Mouse (Mus musculus) bone marrow macrophage, adult 2 months (primary cell): ENCODE measurements around the gene Cdkn2c. TPM values are rescaled to one million over a fixed set of nuclear protein-coding genes. Genes with fewer than 3 reads are reported as not detected.

Experiments
- H3K27ac ChIP-seq: 2 replicates; pipeline ENCODE4 v1.5.1; 2012; ENCODE audit warnings: low read depth, low read length; ENCODE audit not compliant: insufficient read depth
- H3K4me1 ChIP-seq: 2 replicates; pipeline ENCODE4 v1.6.1; 2012; ENCODE audit warnings: low read length; ENCODE audit not compliant: control insufficient read depth, insufficient read depth
- H3K4me3 ChIP-seq: 2 replicates; pipeline ENCODE4 v1.5.1; 2012; ENCODE audit warnings: mild to moderate bottlenecking, low read length, moderate library complexity; ENCODE audit not compliant: insufficient read depth
- CTCF ChIP-seq: IDR thresholded peaks from 2 replicates; pipeline ENCODE4 v1.5.1; 2012; ENCODE audit warnings: low read depth, mild to moderate bottlenecking, low read length, moderate library complexity
- POLR2A ChIP-seq: IDR thresholded peaks from 2 replicates; pipeline ENCODE4 v1.6.1; 2012; ENCODE audit warnings: mild to moderate bottlenecking, low read depth, low read length, borderline replicate concordance
- polyA plus RNA-seq: library from polyadenylated mRNA; stranded (reverse); fragments of >200 nt; gene quantifications from 2 replicates; pipeline ENCODE4 v1.2.4, GENCODE M21; 2012; ENCODE audit not compliant: missing spikeins, insufficient read depth, insufficient read length

The Cdkn2c gene
- polyA plus RNA-seq, 1 experiment = 63.5 TPM

DNA sequence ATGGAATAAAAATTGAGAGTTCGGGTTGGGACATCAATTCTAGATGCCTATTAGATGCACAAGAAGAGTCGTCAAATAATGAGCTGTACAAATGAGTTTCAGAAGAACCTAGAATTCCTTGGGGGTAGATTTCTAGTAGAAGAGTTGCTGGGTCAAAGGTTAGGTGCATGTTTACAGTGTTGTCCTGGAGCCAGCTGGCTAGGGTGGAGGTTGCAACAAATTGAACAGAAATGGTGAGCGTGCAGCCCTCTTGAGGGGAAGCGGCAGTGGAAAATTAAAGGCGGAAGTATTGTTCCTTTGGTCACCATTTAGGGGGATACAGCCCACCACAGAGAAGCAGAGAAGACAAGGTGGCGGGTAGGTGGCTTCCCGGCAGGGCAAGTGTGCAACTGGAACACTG lies 26.8 kb downstream of the Cdkn2c start:
- no peak overlapping the region for H3K27ac ChIP-seq
- H3K4me1 ChIP-seq = no peaks in the 10 kb centered on the region
- no peak for TF ChIP-seq POLR2A
- TF ChIP-seq CTCF = no peak
- no peak overlapping the region for H3K4me3 ChIP-seq

DNA sequence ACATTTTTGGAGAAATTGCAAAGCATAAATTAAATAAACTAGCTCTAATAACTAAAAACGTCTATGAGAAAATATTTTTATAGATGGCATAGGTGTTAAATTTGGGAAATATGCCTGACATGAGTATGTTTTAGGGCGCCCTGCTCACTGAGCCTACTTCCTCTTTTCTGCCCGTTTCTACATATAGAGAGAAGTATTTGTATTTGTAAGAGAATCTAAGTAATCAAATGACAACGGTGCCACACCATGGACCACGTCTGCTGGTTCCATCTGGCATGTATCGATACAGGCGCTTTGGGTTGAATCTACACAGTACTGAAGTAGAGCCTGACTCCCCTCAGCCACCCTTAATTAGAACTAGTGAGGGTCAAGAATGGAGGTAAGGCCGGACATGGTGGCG lies 27.6 kb downstream of the Cdkn2c start:
- Histone ChIP-seq H3K4me3 (no peak overlapping the region), H3K27ac (no peak overlapping the region), H3K4me1 (no peaks in the 10 kb centered on the region)
- TF ChIP-seq CTCF = no peak
- no peak for TF ChIP-seq POLR2A

- no peaks in the 10 kb centered on the region for H3K4me1 ChIP-seq
- TF ChIP-seq POLR2A (no peak), CTCF (no peak)
- H3K4me3 ChIP-seq = no peak overlapping the region
- no peak overlapping the region for H3K27ac ChIP-seq
Observed at GRCm38 (mm10) chr4:109634971-109635370, 32.0 kb downstream of the Cdkn2c start.

- TF ChIP-seq CTCF = no peak
- TF ChIP-seq POLR2A = no peak
- no peaks in the 10 kb centered on the region for H3K4me1 ChIP-seq
- no peak overlapping the region for H3K4me3 ChIP-seq
- H3K27ac ChIP-seq = no peak overlapping the region
Observed at GRCm38 (mm10) chr4:109631029-109631428, 36.0 kb downstream of the Cdkn2c start.

DNA sequence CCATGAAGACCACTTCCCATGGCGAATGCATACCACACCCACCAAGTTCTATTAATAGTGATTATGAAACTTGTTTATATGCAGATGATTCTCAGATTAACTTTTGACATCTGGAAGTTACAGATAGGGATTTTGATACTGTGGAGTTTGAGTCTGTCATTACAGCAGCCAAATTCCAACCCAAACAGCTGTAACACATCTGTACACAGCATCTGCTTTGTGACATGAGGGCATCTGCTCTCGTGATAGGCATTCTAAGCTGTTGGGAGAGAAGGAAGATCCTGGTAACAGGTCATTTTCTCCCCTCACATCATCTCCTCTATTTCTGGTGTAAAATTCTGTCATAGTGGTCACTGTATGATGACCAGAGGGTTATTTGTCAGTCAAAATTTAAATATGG lies 36.8 kb downstream of the Cdkn2c start:
- H3K4me1 ChIP-seq = no peaks in the 10 kb centered on the region
- H3K4me3 ChIP-seq = no peak overlapping the region
- TF ChIP-seq CTCF = no peak
- H3K27ac ChIP-seq = no peak overlapping the region

DNA sequence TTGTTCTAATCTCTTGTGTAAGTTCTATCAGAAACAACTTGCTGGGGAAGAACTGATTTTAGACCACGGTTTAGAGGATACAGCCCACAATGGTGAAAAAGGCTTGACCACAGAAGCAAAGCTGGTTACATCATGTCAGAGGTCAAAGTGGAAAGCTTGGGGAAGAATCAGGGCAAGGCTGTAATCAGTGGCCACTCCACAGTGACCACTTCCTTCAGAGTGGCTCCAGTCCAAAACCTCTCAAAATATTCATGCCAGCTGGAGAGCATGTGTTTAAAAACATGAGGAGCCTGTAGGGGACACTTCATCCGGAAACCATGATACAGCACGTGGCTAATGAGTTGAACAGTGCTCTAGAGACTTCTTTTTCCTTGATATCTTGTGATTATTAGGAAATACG lies 54.4 kb downstream of the Cdkn2c start:
- no peak overlapping the region for H3K4me3 ChIP-seq
- H3K27ac ChIP-seq = no peak overlapping the region
- TF ChIP-seq POLR2A (no peak), CTCF (no peak)
- peaks cover 5% of the 10 kb centered on the region for H3K4me1 ChIP-seq

Other genes starting within 250 kb of the Cdkn2c start
- gene Rnf11, start 182.5 kb downstream of the Cdkn2c start, polyA plus RNA-seq = 47.8 and 54.0 TPM in 2 replicates
- gene 4930522H14Rik, start 135.9 kb downstream of the Cdkn2c start, polyA plus RNA-seq = not detected in 2 replicates
- 18.7 and 22.3 TPM in 2 replicates for gene Faf1, start 9.4 kb upstream of the Cdkn2c start, polyA plus RNA-seq